Mouse (Mus musculus): Measurements from ENCODE around the gene 4930579G24Rik. TPM values are rescaled to one million over a fixed set of nuclear protein-coding genes. Genes with fewer than 3 reads are reported as not detected.

Gene 4930579G24Rik
- 29.4 and 30.1 TPM in 2 replicates for polyA plus RNA-seq (2015; fragmentation: Nextera tagmentation; extraction: Ambion mirVana)

- H3K27me3 ChIP-seq (ENCODE audit: insufficient read depth, low read length), result no peaks in the 10 kb centered on the region
- H3K27ac ChIP-seq (ENCODE audit: low read length), result peak within 1 kb of the TSS; percentile 81
- peak within 1 kb of the TSS; percentile 86 for H3K9ac ChIP-seq (replicated peaks; ENCODE audit: low read length)
- H3K4me1 ChIP-seq (ENCODE audit: insufficient read depth, low read length), result peaks cover 12% of the 10 kb centered on the region
- ATAC-seq (ENCODE audit: low FRiP score, low TSS enrichment), result peak; percentile 99
- H3K9me3 ChIP-seq (ENCODE audit: low read length), result peaks cover 12% of the 10 kb centered on the region; the same call in 1 of the 2 replicates
- H3K4me2 ChIP-seq (replicated peaks; ENCODE audit: low read depth, low read length), result peak within 1 kb of the TSS; percentile 90
- under 1% methylated on average over 60 of the region's 60 CpGs for WGBS
- peaks cover 24% of the 10 kb centered on the region for H3K36me3 ChIP-seq (ENCODE audit: insufficient read depth, low read length)
- H3K4me3 ChIP-seq (ENCODE audit: low read length), result peak within 1 kb of the TSS; percentile 83
These were observed at the start of gene 4930579G24Rik for GRCm38 (mm10) chr3:79628561-79629415. Gene 4930579G24Rik (plus strand): TSS chr3:79629079.

- 64% methylated on average over 5 of the region's 5 CpGs for WGBS
- H3K4me2 ChIP-seq (replicated peaks; ENCODE audit: low read depth, low read length), result no peak overlapping the region
- no peaks in the 10 kb centered on the region for H3K27me3 ChIP-seq (ENCODE audit: insufficient read depth, low read length)
- no peak for ATAC-seq (ENCODE audit: low FRiP score, low TSS enrichment)
- no peak overlapping the region for H3K27ac ChIP-seq (ENCODE audit: low read length)
- H3K36me3 ChIP-seq (ENCODE audit: insufficient read depth, low read length), result no peaks in the 10 kb centered on the region
- H3K4me1 ChIP-seq (ENCODE audit: insufficient read depth, low read length), result peaks cover 14% of the 10 kb centered on the region
- no peak overlapping the region for H3K4me3 ChIP-seq (ENCODE audit: low read length)
- no peaks in the 10 kb centered on the region for H3K9me3 ChIP-seq (ENCODE audit: low read length)
- no peak overlapping the region for H3K9ac ChIP-seq (replicated peaks; ENCODE audit: low read length)
These were observed 48.8 kb upstream of the 4930579G24Rik start for GRCm38 (mm10) chr3:79579891-79580575.

DNA sequence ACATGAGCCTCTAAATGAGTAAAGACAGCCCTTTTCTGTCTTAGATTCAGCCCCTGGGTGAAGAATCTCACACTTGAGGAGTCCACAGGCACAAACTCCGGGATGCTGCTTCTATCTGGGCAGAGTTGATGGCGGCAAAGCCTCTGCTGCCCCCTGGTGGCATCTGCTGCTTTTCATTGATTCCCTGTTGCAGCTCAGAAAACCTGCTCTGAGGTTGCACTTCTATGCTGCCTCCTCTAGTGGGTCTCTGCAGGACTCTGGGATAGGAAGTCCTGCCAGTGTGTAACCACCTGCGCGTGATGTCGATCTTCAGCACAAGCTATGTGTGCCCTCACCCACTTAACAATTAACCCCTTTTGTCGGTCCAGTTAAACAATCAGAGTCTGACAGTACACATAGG lies 42.1 kb upstream of the 4930579G24Rik start:
- 6% methylated on average over 6 of the region's 6 CpGs for WGBS
- peak; percentile 82 for ATAC-seq (ENCODE audit: low FRiP score, low TSS enrichment)
- Histone ChIP-seq H3K27ac (ENCODE audit: low read length) (no peak overlapping the region), H3K4me2 (replicated peaks; ENCODE audit: low read depth, low read length) (0 out of 2 replicates have a peak overlapping the region, but pooled peaks have one; percentile 21), H3K4me3 (ENCODE audit: low read length) (no peak overlapping the region), H3K36me3 (ENCODE audit: insufficient read depth, low read length) (no peaks in the 10 kb centered on the region), H3K4me1 (ENCODE audit: insufficient read depth, low read length) (peaks cover 3% of the 10 kb centered on the region; the same call in 1 of the 2 replicates), H3K27me3 (ENCODE audit: insufficient read depth, low read length) (no peaks in the 10 kb centered on the region), H3K9ac (replicated peaks; ENCODE audit: low read length) (no peak overlapping the region), H3K9me3 (ENCODE audit: low read length) (no peaks in the 10 kb centered on the region)

DNA sequence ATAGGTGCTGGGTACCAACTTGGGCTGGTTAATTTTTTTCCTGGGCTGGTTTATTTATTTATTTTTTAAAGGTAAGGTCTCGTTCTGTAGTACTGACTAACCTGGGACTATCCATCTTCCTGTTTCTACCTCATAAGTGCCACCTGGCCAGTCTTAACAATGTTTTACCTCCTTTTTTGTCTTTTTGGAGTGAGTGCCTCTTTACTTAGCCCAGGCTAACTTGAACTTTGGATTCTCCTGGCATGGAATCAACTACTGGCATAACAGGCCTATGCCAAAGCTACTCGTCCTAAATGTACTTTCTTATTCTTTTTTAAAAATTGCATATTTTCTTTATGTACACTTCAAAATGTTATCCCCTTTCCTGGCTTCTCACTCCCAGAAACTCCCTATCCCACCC lies 39.2 kb upstream of the 4930579G24Rik start:
- Histone ChIP-seq H3K4me2 (replicated peaks; ENCODE audit: low read depth, low read length) (no peak overlapping the region), H3K27me3 (ENCODE audit: insufficient read depth, low read length) (no peaks in the 10 kb centered on the region), H3K4me1 (ENCODE audit: insufficient read depth, low read length) (peaks cover 12% of the 10 kb centered on the region), H3K27ac (ENCODE audit: low read length) (no peak overlapping the region), H3K9me3 (ENCODE audit: low read length) (no peaks in the 10 kb centered on the region), H3K36me3 (ENCODE audit: insufficient read depth, low read length) (peaks cover 8% of the 10 kb centered on the region), H3K9ac (replicated peaks; ENCODE audit: low read length) (no peak overlapping the region), H3K4me3 (ENCODE audit: low read length) (no peak overlapping the region)
- no peak for ATAC-seq (ENCODE audit: low FRiP score, low TSS enrichment)
- 60% methylated on average over 2 of the region's 2 CpGs for WGBS

- Histone ChIP-seq H3K4me1 (ENCODE audit: insufficient read depth, low read length) (peaks cover 12% of the 10 kb centered on the region), H3K27ac (ENCODE audit: low read length) (peak within 1 kb of the TSS; percentile 84), H3K9me3 (ENCODE audit: low read length) (no peaks in the 10 kb centered on the region), H3K4me3 (ENCODE audit: low read length) (peak within 1 kb of the TSS; percentile 84), H3K27me3 (ENCODE audit: insufficient read depth, low read length) (no peaks in the 10 kb centered on the region), H3K36me3 (ENCODE audit: insufficient read depth, low read length) (peaks cover 19% of the 10 kb centered on the region), H3K9ac (replicated peaks; ENCODE audit: low read length) (peak within 1 kb of the TSS; percentile 87), H3K4me2 (replicated peaks; ENCODE audit: low read depth, low read length) (peak within 1 kb of the TSS; percentile 77)
- WGBS, result 3% methylated on average over 63 of the region's 63 CpGs
- peak; percentile 90 for ATAC-seq (ENCODE audit: low FRiP score, low TSS enrichment)
These were observed 37.8 kb upstream of the 4930579G24Rik start, which contains the start of gene Ppid for GRCm38 (mm10) chr3:79590863-79591792. Gene Ppid (plus strand): TSS chr3:79591342.

DNA sequence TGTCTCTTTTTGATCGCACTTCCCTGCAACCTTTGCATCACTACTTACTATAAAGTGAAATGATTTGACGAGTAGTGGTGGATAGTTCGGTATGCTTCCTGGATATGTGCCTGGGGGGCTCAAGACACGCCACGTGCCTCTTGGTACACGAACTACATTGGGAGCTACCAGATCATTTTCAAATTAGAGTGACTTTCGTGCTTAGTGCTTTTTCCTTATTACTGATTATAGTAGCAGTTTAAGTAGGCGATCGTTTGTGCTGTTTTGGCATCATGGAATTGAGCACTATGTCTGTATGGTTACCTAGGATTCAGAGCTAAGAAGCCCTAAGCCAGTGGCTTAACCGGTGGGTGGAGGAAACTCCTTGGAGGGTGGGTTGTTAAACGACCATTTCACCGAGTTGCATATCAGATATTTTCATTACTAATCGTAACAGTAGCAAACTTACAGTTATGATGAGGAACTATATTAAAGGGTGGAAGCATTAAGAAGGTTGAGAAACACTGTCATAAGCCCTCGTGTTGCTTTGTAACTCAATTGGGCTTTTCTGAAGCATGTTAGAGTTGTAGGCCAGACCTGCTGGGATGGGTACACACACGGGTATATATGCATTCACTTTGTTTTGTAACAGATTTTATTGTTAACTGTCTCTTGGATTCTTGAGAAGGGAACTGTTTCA lies 36.9 kb upstream of the 4930579G24Rik start:
- WGBS, result 3% methylated on average over 15 of the region's 15 CpGs
- Histone ChIP-seq H3K4me2 (replicated peaks; ENCODE audit: low read depth, low read length) (peak overlapping the region; percentile 77), H3K4me3 (ENCODE audit: low read length) (peak overlapping the region; percentile 84), H3K27ac (ENCODE audit: low read length) (peak overlapping the region; percentile 84), H3K9me3 (ENCODE audit: low read length) (no peaks in the 10 kb centered on the region), H3K9ac (replicated peaks; ENCODE audit: low read length) (peak overlapping the region; percentile 87), H3K4me1 (ENCODE audit: insufficient read depth, low read length) (peaks cover 12% of the 10 kb centered on the region), H3K27me3 (ENCODE audit: insufficient read depth, low read length) (no peaks in the 10 kb centered on the region), H3K36me3 (ENCODE audit: insufficient read depth, low read length) (peaks cover 25% of the 10 kb centered on the region)
- no peak for ATAC-seq (ENCODE audit: low FRiP score, low TSS enrichment)

DNA sequence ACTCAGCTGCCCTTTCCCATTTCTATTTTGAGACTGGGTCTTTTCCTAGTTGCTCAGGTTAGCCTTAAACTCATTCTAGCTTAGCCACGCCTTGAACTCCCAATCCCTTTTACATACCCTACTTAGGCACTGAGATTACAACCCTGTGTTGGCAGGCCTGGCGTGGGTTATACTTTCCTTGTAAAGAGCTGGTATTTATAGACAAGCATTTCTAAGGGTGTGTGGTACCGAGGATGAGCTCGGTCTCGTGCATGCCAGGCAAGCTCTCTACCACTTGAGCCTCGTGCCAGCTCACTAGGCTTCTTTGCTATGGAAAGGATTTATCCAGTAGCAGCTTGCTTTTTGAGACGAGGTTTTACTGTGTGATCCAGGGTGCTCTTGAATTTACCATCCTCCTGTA lies 33.4 kb upstream of the 4930579G24Rik start:
- Histone ChIP-seq H3K27ac (ENCODE audit: low read length) (no peak overlapping the region), H3K9ac (replicated peaks; ENCODE audit: low read length) (no peak overlapping the region), H3K27me3 (ENCODE audit: insufficient read depth, low read length) (no peaks in the 10 kb centered on the region), H3K36me3 (ENCODE audit: insufficient read depth, low read length) (peaks cover 49% of the 10 kb centered on the region), H3K9me3 (ENCODE audit: low read length) (no peaks in the 10 kb centered on the region), H3K4me1 (ENCODE audit: insufficient read depth, low read length) (peaks cover 12% of the 10 kb centered on the region), H3K4me2 (replicated peaks; ENCODE audit: low read depth, low read length) (no peak overlapping the region), H3K4me3 (ENCODE audit: low read length) (no peak overlapping the region)
- 90% methylated on average over 7 of the region's 7 CpGs for WGBS
- ATAC-seq (ENCODE audit: low FRiP score, low TSS enrichment), result no peak

GRCm38 (mm10) chr3:79609886-79610285 lies 19.0 kb upstream of the 4930579G24Rik start:
- Histone ChIP-seq H3K4me3 (ENCODE audit: low read length) (no peak overlapping the region), H3K27me3 (ENCODE audit: insufficient read depth, low read length) (no peaks in the 10 kb centered on the region), H3K9me3 (ENCODE audit: low read length) (0 out of 2 replicates have a peak, but pooled peaks cover 4% of the 10 kb centered on the region), H3K36me3 (ENCODE audit: insufficient read depth, low read length) (peaks cover 28% of the 10 kb centered on the region), H3K4me1 (ENCODE audit: insufficient read depth, low read length) (no peaks in the 10 kb centered on the region), H3K27ac (ENCODE audit: low read length) (no peak overlapping the region), H3K4me2 (replicated peaks; ENCODE audit: low read depth, low read length) (no peak overlapping the region), H3K9ac (replicated peaks; ENCODE audit: low read length) (no peak overlapping the region)
- WGBS, result 93% methylated on average over 2 of the region's 2 CpGs
- no peak for ATAC-seq (ENCODE audit: low FRiP score, low TSS enrichment)

Measured in kidney, embryonic 16.5 days (tissue).